Mouse (Mus musculus): ENCODE measurements around the gene Ada. TPM values are rescaled to one million over a fixed set of nuclear protein-coding genes. Genes with fewer than 3 reads are reported as not detected.

Gene Ada
- polyA plus RNA-seq, 1 experiment from 2014 or later, result 4.3 TPM

DNA sequence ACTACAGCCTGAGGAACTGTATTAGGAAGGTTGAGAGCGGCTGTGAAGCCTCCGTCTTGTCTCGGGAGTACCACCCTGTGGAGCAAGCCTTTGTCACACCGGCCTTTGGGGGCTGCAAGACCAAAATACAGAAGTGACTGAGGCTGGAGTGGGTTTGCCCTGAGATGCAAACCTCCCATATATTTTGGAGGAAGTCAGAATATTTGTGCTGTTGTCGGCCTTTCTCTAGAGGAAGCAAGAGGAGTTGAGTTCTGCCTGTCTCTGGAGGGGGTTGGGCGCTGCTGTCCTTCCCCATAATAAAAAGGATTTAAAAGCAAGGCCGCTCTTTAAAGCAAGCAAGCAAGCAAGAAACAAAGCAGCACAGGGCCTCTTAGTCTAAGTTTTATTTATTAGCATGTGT is 11.4 kb upstream of the Ada start:
- Histone ChIP-seq H3K4me3 (no peak overlapping the region), H3K9ac (no peak overlapping the region), H3K4me2 (replicated peaks) (no peak overlapping the region), H3K36me3 (no peaks in the 10 kb centered on the region), H3K4me1 (no peaks in the 10 kb centered on the region), H3K27ac (no peak overlapping the region), H3K27me3 (no peaks in the 10 kb centered on the region), H3K9me3 (replicated peaks) (no peaks in the 10 kb centered on the region)
- WGBS, result 86% methylated on average over 7 of the region's 7 CpGs
- ATAC-seq (ENCODE audit: low FRiP score), result no peak

GRCm38 (mm10) chr2:163760589-163760988 is 10.6 kb upstream of the Ada start:
- no peak overlapping the region for H3K9ac ChIP-seq
- no peak overlapping the region for H3K27ac ChIP-seq
- H3K4me2 ChIP-seq (replicated peaks), result no peak overlapping the region
- H3K4me1 ChIP-seq, result no peaks in the 10 kb centered on the region
- no peaks in the 10 kb centered on the region for H3K27me3 ChIP-seq
- no peak for ATAC-seq (ENCODE audit: low FRiP score)
- H3K9me3 ChIP-seq (replicated peaks), result no peaks in the 10 kb centered on the region
- H3K36me3 ChIP-seq, result no peaks in the 10 kb centered on the region
- no peak overlapping the region for H3K4me3 ChIP-seq
- 81% methylated on average over 6 of the region's 6 CpGs for WGBS

DNA sequence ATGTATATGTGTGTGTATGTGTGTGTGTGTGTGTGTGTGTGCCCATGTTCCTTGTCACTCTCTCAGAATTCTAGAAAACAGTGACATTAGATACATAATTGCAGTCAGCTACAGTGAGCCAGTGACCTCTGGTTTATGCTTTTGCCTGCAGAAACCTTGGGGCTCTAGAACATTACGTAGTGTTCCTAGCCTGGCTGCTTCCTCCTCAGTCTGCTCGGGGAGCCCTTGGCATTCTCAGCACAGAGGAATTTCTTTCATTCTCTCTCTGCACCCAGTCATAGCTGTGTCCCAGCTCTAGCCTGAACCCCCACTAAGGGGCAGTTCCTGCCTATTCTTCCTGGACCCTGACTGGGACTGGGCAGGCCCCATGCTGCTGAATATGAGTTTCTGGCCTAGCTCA is 8.1 kb upstream of the Ada start:
- no peaks in the 10 kb centered on the region for H3K27me3 ChIP-seq
- no peak overlapping the region for H3K4me2 ChIP-seq (replicated peaks)
- no peak for ATAC-seq (ENCODE audit: low FRiP score)
- 75% methylated on average over 2 of the region's 2 CpGs for WGBS
- H3K36me3 ChIP-seq, result no peaks in the 10 kb centered on the region
- no peak overlapping the region for H3K9ac ChIP-seq
- H3K4me3 ChIP-seq, result no peak overlapping the region
- no peaks in the 10 kb centered on the region for H3K4me1 ChIP-seq
- H3K27ac ChIP-seq, result no peak overlapping the region
- no peaks in the 10 kb centered on the region for H3K9me3 ChIP-seq (replicated peaks)

DNA sequence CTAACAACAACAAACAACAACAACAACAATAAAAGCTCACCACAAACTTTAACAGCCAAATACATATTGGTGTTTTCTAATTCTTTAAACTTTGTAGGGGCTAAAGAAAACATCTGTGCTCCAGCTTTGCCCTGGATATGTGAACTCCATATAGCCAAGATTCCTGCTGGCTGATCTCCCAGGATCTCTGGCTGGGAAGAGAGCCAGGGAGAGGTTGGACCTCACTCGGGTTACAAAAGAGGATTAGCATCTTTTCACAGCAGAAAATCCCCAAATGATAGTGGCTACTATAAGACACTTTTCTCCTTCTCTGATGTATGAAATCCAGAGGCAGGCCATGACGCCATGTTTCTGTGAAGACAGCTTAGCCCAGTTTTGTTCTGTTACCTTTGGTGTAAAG is 6.7 kb upstream of the Ada start:
- WGBS, result 53% methylated on average over 2 of the region's 2 CpGs
- Histone ChIP-seq H3K36me3 (no peaks in the 10 kb centered on the region), H3K4me2 (replicated peaks) (no peak overlapping the region), H3K27ac (no peak overlapping the region), H3K27me3 (0 out of 2 replicates have a peak, but pooled peaks cover 1% of the 10 kb centered on the region), H3K4me1 (no peaks in the 10 kb centered on the region), H3K4me3 (no peak overlapping the region), H3K9me3 (replicated peaks) (no peaks in the 10 kb centered on the region), H3K9ac (no peak overlapping the region)
- ATAC-seq (ENCODE audit: low FRiP score), result no peak

- no peak for ATAC-seq (ENCODE audit: low FRiP score)
- Histone ChIP-seq H3K9me3 (replicated peaks) (no peaks in the 10 kb centered on the region), H3K27me3 (peaks cover 19% of the 10 kb centered on the region), H3K36me3 (no peaks in the 10 kb centered on the region), H3K4me2 (replicated peaks) (no peak overlapping the region), H3K4me3 (no peak overlapping the region), H3K9ac (no peak overlapping the region), H3K27ac (no peak overlapping the region), H3K4me1 (peaks cover 12% of the 10 kb centered on the region)
- 78% methylated on average over 5 of the region's 5 CpGs for WGBS
Measured at GRCm38 (mm10) chr2:163754228-163754627, 4.2 kb upstream of the Ada start.

DNA sequence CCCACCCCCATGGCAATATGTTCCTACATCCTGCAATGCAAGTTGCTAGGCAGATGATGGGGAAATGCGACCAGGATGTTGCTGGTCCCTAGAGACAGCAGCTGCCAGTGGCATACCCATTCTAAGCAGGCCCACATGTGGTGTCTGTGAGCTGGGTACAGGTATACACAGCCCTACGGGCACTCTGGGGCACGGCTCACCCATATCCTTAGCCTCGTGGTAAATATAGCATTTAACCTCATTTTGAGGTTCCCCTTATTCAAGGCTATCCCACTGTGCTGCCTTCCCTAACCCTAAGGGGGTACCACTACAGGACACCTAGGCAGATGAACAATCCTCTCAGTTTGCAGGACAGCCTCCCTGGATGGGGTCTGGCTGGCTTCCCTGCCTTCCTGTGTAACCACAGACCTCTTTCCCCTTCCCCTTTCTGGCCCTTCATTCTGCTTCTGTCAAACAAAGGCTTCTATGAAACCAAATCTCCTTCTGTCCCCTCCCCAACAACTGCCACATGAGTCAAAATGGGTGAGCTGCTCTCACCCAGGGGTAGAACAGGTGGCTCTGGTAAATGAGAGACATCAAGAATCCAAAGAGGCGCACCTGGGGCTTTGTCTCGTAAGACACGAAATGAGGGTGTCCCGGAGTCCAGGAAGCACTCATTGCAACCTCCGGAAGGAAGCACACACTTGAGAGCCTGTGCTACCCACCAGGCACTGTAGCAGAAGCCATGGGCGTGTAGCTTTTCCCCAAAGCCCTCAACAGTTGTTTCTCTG is 5.1 kb downstream of the Ada start:
- no peak for ATAC-seq (ENCODE audit: low FRiP score)
- WGBS, result 87% methylated on average over 10 of the region's 10 CpGs
- H3K36me3 ChIP-seq, result no peaks in the 10 kb centered on the region
- peaks cover 8% of the 10 kb centered on the region for H3K4me1 ChIP-seq
- H3K9me3 ChIP-seq (replicated peaks), result no peaks in the 10 kb centered on the region
- H3K4me3 ChIP-seq, result no peak overlapping the region
- no peak overlapping the region for H3K27ac ChIP-seq
- no peak overlapping the region for H3K4me2 ChIP-seq (replicated peaks)
- no peak overlapping the region for H3K9ac ChIP-seq
- peaks cover 12% of the 10 kb centered on the region for H3K27me3 ChIP-seq

- Histone ChIP-seq H3K27ac (no peak overlapping the region), H3K9me3 (replicated peaks) (no peaks in the 10 kb centered on the region), H3K4me2 (replicated peaks) (no peak overlapping the region), H3K4me1 (no peaks in the 10 kb centered on the region), H3K9ac (no peak overlapping the region), H3K27me3 (no peaks in the 10 kb centered on the region; the same call in 1 of the 2 replicates), H3K36me3 (no peaks in the 10 kb centered on the region), H3K4me3 (no peak overlapping the region)
- ATAC-seq (ENCODE audit: low FRiP score), result no peak
- 63% methylated on average over 6 of the region's 6 CpGs for WGBS
Measured at GRCm38 (mm10) chr2:163743357-163743756, 6.7 kb downstream of the Ada start.

GRCm38 (mm10) chr2:163742656-163743055 is 7.4 kb downstream of the Ada start:
- Histone ChIP-seq H3K9ac (no peak overlapping the region), H3K4me1 (no peaks in the 10 kb centered on the region), H3K4me3 (no peak overlapping the region), H3K27me3 (no peaks in the 10 kb centered on the region), H3K36me3 (no peaks in the 10 kb centered on the region), H3K9me3 (replicated peaks) (no peaks in the 10 kb centered on the region), H3K27ac (no peak overlapping the region), H3K4me2 (replicated peaks) (no peak overlapping the region)
- ATAC-seq (ENCODE audit: low FRiP score), result no peak
- 71% methylated on average over 5 of the region's 5 CpGs for WGBS

DNA sequence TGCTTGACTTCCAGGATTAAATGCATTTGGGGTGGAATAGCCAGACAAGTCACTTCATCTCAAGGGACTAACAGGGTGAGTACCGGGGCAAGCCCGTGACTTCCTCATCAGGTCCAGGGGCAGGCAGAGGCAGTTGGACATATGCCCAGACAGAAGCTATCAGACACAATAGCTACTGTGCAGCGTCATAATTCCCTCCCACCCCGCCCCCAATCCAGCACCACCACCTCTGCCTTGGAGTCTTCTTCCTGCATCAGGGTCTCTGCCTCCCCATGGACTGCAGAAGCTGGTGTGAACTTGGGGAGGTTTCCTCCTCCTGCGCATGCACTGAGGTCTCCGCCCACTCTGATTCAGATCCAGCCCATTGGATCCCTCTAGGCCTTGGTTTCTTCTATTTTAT is 14.1 kb downstream of the Ada start:
- no peak for ATAC-seq (ENCODE audit: low FRiP score)
- Histone ChIP-seq H3K4me3 (no peak overlapping the region), H3K27me3 (no peaks in the 10 kb centered on the region), H3K4me2 (replicated peaks) (no peak overlapping the region), H3K36me3 (0 out of 2 replicates have a peak, but pooled peaks cover 3% of the 10 kb centered on the region), H3K4me1 (no peaks in the 10 kb centered on the region), H3K9ac (no peak overlapping the region), H3K27ac (no peak overlapping the region), H3K9me3 (replicated peaks) (no peaks in the 10 kb centered on the region)
- WGBS, result 78% methylated on average over 6 of the region's 6 CpGs

DNA sequence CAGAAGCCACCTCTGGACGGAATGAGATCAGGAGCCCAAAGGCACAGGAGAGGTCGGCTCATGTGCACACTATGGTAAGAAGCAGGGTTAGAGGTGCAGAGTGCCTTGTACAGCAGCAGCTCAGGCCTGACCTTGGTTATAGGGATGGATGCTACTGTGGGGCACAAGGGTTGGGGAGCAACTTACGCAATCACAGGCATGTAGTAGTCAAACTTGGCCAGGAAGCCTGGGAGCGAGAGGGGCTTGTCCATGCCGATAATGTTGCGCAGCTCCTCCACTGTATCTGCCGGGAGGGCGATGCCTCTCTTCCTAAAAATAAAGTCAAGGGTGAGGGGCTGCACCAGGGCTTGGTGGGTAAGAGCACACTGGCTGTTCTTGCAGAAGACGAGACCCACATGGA is 14.9 kb downstream of the Ada start:
- no peaks in the 10 kb centered on the region for H3K4me1 ChIP-seq
- no peak overlapping the region for H3K27ac ChIP-seq
- H3K9me3 ChIP-seq (replicated peaks), result no peaks in the 10 kb centered on the region
- WGBS, result 95% methylated on average over 9 of the region's 9 CpGs
- H3K36me3 ChIP-seq, result 0 out of 2 replicates have a peak, but pooled peaks cover 8% of the 10 kb centered on the region
- H3K4me3 ChIP-seq, result no peak overlapping the region
- no peak for ATAC-seq (ENCODE audit: low FRiP score)
- no peak overlapping the region for H3K9ac ChIP-seq
- no peak overlapping the region for H3K4me2 ChIP-seq (replicated peaks)
- no peaks in the 10 kb centered on the region for H3K27me3 ChIP-seq

DNA sequence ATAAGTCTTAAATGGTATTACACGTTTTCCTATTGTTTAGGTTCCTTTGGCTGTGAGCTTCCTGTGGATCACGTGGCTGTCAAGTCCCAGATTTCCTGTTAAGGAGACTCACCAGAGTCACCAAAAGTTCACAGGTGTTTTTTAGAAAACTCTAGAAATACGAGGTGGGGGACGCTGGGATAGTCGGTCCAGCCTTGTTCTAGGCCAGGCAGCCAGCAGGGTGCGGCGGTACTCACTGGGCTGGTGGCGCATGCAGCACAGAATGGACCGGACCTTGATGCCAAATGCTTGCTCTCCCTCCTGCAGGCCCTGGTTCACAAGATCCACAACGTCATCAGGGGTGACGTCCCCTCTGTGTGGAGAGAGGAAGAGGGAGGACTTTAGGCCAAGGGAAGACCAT is 18.0 kb downstream of the Ada start:
- Histone ChIP-seq H3K4me1 (no peaks in the 10 kb centered on the region), H3K27ac (no peak overlapping the region), H3K4me2 (replicated peaks) (no peak overlapping the region), H3K9ac (no peak overlapping the region), H3K27me3 (no peaks in the 10 kb centered on the region), H3K4me3 (no peak overlapping the region), H3K36me3 (0 out of 2 replicates have a peak, but pooled peaks cover 25% of the 10 kb centered on the region), H3K9me3 (replicated peaks) (no peaks in the 10 kb centered on the region)
- 90% methylated on average over 11 of the region's 11 CpGs for WGBS
- no peak for ATAC-seq (ENCODE audit: low FRiP score)

- no peak for ATAC-seq (ENCODE audit: low FRiP score)
- H3K36me3 ChIP-seq, result peaks cover 42% of the 10 kb centered on the region; the same call in 1 of the 2 replicates
- 91% methylated on average over 4 of the region's 4 CpGs for WGBS
Measured at GRCm38 (mm10) chr2:163728300-163728699, 21.7 kb downstream of the Ada start.

GRCm38 (mm10) chr2:163726766-163727393 is 23.2 kb downstream of the Ada start:
- Histone ChIP-seq H3K4me2 (replicated peaks) (no peak overlapping the region), H3K9me3 (replicated peaks) (no peaks in the 10 kb centered on the region), H3K27me3 (no peaks in the 10 kb centered on the region), H3K4me3 (no peak overlapping the region), H3K9ac (no peak overlapping the region), H3K36me3 (peaks cover 51% of the 10 kb centered on the region; the same call in 1 of the 2 replicates), H3K27ac (0 out of 2 replicates have a peak overlapping the region, but pooled peaks have one; percentile 12), H3K4me1 (peaks cover 5% of the 10 kb centered on the region; the same call in 1 of the 2 replicates)
- WGBS, result 84% methylated on average over 5 of the region's 5 CpGs
- no peak for ATAC-seq (ENCODE audit: low FRiP score)

More at GRCm38 (mm10) chr2:163728300-163728699, 21.7 kb downstream of the Ada start:
- Histone ChIP-seq H3K4me1 (no peaks in the 10 kb centered on the region; the same call in 1 of the 2 replicates), H3K4me3 (no peak overlapping the region), H3K4me2 (replicated peaks) (no peak overlapping the region), H3K27ac (no peak overlapping the region), H3K27me3 (no peaks in the 10 kb centered on the region), H3K9ac (no peak overlapping the region), H3K9me3 (replicated peaks) (no peaks in the 10 kb centered on the region)

Measured in hindbrain, embryonic 12.5 days (tissue).